Mouse (Mus musculus) heart, embryonic 11.5 days (tissue): ENCODE results near the gene Gm20388. TPM values are rescaled to one million over a fixed set of nuclear protein-coding genes. Genes with fewer than 3 reads are reported as not detected.

Experiments used
- ATAC-seq: fragments of 200-750 bp; cut with Nextera tagmentation; replicated peaks from 2 replicates; pipeline ENCODE4 v1.8.0; 2017; ENCODE audit warnings: moderate library complexity; ENCODE audit not compliant: insufficient number of reproducible peaks, low FRiP score, low TSS enrichment
- H3K27ac ChIP-seq: fragments of 300-500 bp; sonication (generic); 2 replicates; pipeline ENCODE4 v1.5.1; 2014; ENCODE audit warnings: mild to moderate bottlenecking, low read depth, low read length
- H3K27me3 ChIP-seq: fragments of 300-500 bp; sonication (generic); 2 replicates; pipeline ENCODE4 v1.6.1; 2014; ENCODE audit warnings: mild to moderate bottlenecking, low read length, mixed read lengths; ENCODE audit not compliant: control insufficient read depth, insufficient read depth
- H3K36me3 ChIP-seq: fragments of 300-500 bp; sonication (generic); 2 replicates; pipeline ENCODE4 v1.6.1; 2014; ENCODE audit warnings: mild to moderate bottlenecking, low read length, moderate library complexity, mixed read lengths; ENCODE audit not compliant: control insufficient read depth, insufficient read depth
- H3K4me1 ChIP-seq: fragments of 300-500 bp; sonication (generic); 2 replicates; pipeline ENCODE4 v1.6.1; 2014; ENCODE audit warnings: low read length; ENCODE audit not compliant: control insufficient read depth, insufficient read depth
- H3K4me2 ChIP-seq: fragments of 300-500 bp; sonication (generic); 2 replicates; pipeline ENCODE4 v1.6.1; 2014; ENCODE audit warnings: mild to moderate bottlenecking, moderate library complexity
- H3K4me3 ChIP-seq: fragments of 300-500 bp; sonication (generic); 2 replicates; pipeline ENCODE4 v1.5.1; 2014; ENCODE audit warnings: low read depth, low read length
- H3K9ac ChIP-seq: fragments of 300-500 bp; sonication (generic); 2 replicates; pipeline ENCODE4 v1.6.1; 2014; ENCODE audit warnings: mild to moderate bottlenecking, low read depth, low read length, moderate library complexity
- H3K9me3 ChIP-seq: fragments of 300-500 bp; sonication (generic); replicated peaks from 2 replicates; pipeline ENCODE4 v1.6.1; 2016; ENCODE audit warnings: low read length; ENCODE audit not compliant: control insufficient read depth
- WGBS: fragments of 180-500 bp; shearing (Covaris S2); extraction: QIAGEN DNeasy Blood & Tissue Kit; methylation state at CpG from one replicate; pipeline ENCODE4 v1.1.7; 2014; ENCODE audit not compliant: insufficient replicate concordance; 5-methylcytosine and 5-hydroxymethylcytosine counted together
- polyA plus RNA-seq: library from polyadenylated mRNA; unstranded; fragments of >200 nt; fragmentation: Nextera tagmentation; extraction: Ambion mirVana; gene quantifications from 2 replicates; pipeline ENCODE4 v1.2.1, GENCODE M21; 2014

Gm20388 gene
- polyA plus RNA-seq, 1 experiment from 2014 or later, result 6.4 TPM

DNA sequence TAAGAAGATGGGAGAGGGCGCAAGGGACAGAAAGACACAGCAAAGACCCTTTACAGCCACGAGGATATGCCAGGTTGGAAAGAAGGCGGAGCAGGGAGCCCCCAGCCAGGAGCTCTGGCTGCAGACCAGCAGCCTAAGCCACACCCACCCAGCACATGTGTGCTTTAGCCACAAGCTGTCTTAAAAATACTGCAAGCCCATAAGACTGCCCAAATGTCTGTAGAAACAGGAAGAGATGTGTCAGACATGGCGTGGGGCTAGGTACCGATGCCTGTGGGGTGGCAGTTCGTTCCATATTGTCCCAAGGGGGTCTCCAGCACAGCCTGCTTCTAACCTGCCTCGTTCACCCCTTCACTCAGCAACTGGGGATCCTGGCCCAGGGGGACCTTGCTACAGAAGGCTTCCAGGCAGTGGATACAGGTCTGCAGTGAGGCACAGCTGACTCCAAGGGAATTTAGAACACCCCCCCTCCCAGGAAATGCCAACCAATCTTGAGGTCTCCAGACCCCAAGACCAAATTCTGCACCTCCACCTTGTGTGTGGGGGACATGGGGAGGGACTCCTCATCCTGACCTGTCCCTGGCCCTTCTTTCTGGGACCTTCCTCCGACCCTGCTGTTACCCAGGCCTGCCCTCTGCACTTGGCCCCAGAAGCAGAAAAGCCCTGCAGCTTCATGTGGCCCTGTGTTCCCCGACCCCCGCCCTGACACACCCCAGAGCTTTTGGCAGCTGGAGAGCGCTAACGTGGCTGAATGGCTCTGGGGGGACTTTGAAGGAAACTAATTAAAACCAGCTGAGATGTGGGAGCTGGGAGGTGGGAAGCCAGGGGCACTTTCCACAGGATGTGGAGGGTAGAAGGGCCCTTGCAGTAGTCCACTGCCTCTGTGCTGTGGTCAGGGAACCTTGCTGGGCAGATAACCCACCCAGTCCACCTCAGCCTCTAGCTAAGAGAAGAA, 2335.9 kb downstream of the Gm20388 start:
- 47% methylated on average over 12 of the region's 12 CpGs for WGBS
- Histone ChIP-seq H3K4me1 (peaks cover 15% of the 10 kb centered on the region), H3K9me3 (no peaks in the 10 kb centered on the region), H3K27ac (no peak overlapping the region), H3K4me2 (no peak overlapping the region), H3K9ac (no peak overlapping the region), H3K4me3 (no peak overlapping the region), H3K27me3 (0 out of 2 replicates have a peak, but pooled peaks cover 2% of the 10 kb centered on the region), H3K36me3 (no peaks in the 10 kb centered on the region)
- no peak for ATAC-seq

DNA sequence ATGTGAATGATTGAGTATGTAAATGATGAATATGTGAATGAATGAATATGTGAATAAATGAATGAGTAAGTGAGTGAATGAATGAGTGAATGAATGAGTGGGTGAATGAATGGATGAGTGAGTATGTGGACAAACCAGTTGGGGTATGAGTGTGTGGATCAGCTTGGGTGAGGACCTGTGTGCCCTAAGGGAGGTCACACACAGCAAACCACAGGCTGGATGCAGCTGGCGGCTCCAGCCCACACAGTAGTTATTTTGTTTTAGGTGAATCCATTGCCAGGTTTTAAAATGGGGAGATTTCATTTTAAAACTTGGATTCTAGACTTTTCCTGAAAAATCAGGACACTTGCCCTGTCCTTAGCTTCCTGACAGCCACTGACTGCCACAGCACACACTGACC, 2341.1 kb downstream of the Gm20388 start:
- Histone ChIP-seq H3K4me3 (no peak overlapping the region), H3K9me3 (no peaks in the 10 kb centered on the region), H3K9ac (no peak overlapping the region), H3K4me2 (no peak overlapping the region), H3K4me1 (peaks cover 6% of the 10 kb centered on the region), H3K36me3 (no peaks in the 10 kb centered on the region; the same call in 1 of the 2 replicates), H3K27ac (no peak overlapping the region), H3K27me3 (peaks cover 5% of the 10 kb centered on the region; the same call in 1 of the 2 replicates)
- ATAC-seq, result no peak
- 75% methylated on average over 1 of the region's 1 CpGs for WGBS

DNA sequence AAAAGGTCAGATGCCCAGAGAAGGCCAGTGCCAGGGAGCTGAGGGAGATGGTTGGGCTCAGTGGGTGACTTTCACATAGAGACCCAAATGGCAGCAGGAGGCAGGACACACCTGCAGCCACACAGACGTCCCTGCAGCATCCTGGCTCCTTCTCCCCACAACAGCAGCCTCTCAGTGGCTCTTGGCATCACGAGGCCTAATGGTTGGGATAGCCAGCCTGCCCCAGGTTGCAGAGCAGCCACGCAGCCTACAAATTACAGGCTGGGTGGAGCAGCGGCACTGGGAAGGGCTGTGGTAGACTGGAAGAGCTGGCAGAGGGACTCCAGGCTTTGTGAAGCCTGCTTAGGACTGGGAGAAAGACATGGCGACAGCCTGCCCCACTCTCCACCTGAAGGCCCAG, 2341.7 kb downstream of the Gm20388 start:
- Histone ChIP-seq H3K27ac (no peak overlapping the region), H3K27me3 (peaks cover 5% of the 10 kb centered on the region; the same call in 1 of the 2 replicates), H3K4me3 (no peak overlapping the region), H3K4me2 (no peak overlapping the region), H3K4me1 (peaks cover 6% of the 10 kb centered on the region), H3K36me3 (no peaks in the 10 kb centered on the region; the same call in 1 of the 2 replicates), H3K9me3 (no peaks in the 10 kb centered on the region), H3K9ac (no peak overlapping the region)
- ATAC-seq, result no peak
- 63% methylated on average over 5 of the region's 5 CpGs for WGBS

DNA sequence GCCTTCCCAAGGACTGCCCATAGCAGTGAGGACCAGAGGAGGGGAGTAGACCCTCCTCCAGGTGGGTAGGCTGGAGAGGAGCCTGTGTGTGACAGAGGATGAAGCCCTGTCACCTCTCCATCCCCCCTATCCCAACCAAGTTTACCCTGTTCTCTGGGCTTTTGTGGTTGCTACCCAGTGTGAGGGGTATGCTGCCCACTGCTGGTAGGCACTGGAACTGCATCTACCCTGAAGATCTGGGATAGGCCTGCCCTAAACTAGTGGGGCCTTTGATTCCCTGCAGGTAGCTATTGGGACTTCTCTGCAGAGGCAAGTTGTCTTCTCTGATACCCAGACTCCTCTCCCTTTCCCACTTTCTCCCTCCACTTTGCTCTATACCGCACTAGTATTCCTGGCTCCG, 2348.7 kb downstream of the Gm20388 start:
- H3K27me3 ChIP-seq, result peaks cover 31% of the 10 kb centered on the region
- no peak for ATAC-seq
- H3K27ac ChIP-seq, result no peak overlapping the region
- no peak overlapping the region for H3K9ac ChIP-seq
- H3K4me3 ChIP-seq, result no peak overlapping the region
- H3K36me3 ChIP-seq, result no peaks in the 10 kb centered on the region; the same call in 1 of the 2 replicates
- no peaks in the 10 kb centered on the region for H3K9me3 ChIP-seq
- WGBS, result 49% methylated on average over 2 of the region's 2 CpGs
- peaks cover 6% of the 10 kb centered on the region for H3K4me1 ChIP-seq
- no peak overlapping the region for H3K4me2 ChIP-seq

DNA sequence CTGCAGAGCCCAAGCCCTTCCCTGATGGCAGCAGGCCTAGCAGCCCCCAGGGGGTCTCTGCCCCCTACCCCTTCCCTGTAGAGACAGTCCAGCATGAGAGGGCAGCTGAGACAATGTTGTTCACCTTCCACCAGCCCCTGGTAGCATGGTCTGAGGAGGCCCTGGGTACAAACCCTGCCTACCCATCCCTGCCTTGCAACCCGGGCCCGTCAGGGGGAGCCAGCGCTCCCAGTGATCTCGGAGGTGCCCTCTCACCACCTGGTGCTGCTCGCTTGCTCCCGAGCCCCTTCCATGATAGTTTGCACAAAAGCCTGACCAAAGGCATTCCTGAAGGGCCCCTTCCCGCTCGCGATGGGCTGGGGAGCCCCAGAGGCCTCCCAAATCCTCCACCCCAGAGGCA, 2350.1 kb downstream of the Gm20388 start:
- H3K4me1 ChIP-seq, result peaks cover 3% of the 10 kb centered on the region
- no peak overlapping the region for H3K4me2 ChIP-seq
- WGBS, result 57% methylated on average over 9 of the region's 9 CpGs
- H3K4me3 ChIP-seq, result no peak overlapping the region
- no peak overlapping the region for H3K27ac ChIP-seq
- no peaks in the 10 kb centered on the region; the same call in 1 of the 2 replicates for H3K36me3 ChIP-seq
- H3K9me3 ChIP-seq, result no peaks in the 10 kb centered on the region
- H3K9ac ChIP-seq, result no peak overlapping the region
- peaks cover 33% of the 10 kb centered on the region for H3K27me3 ChIP-seq
- no peak for ATAC-seq

DNA sequence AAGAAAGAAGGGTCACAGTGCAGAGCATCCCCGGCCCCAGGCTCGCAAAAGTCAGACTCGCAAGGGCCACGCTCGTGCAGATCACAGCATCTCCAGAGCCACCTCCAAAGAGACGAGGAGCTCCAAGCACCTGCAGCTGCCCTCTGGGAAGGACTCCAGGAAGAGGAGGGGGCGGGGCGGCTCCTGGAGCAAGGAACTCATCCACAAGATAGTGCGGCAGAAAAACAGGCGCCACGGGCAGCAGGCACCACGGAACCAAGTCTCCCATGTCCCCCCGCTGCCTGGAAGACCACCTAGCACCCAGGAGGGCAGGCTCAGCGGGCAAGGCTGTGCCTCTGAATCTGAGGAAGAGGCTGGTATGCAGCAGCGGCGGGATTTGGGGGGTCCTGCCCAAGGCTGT, 2352.2 kb downstream of the Gm20388 start:
- H3K4me1 ChIP-seq, result no peaks in the 10 kb centered on the region; the same call in 1 of the 2 replicates
- no peaks in the 10 kb centered on the region for H3K36me3 ChIP-seq
- no peak overlapping the region for H3K9ac ChIP-seq
- H3K27ac ChIP-seq, result no peak overlapping the region
- no peak for ATAC-seq
- WGBS, result 55% methylated on average over 16 of the region's 16 CpGs
- H3K27me3 ChIP-seq, result peaks cover 37% of the 10 kb centered on the region
- no peak overlapping the region for H3K4me3 ChIP-seq
- no peaks in the 10 kb centered on the region for H3K9me3 ChIP-seq
- no peak overlapping the region for H3K4me2 ChIP-seq

DNA sequence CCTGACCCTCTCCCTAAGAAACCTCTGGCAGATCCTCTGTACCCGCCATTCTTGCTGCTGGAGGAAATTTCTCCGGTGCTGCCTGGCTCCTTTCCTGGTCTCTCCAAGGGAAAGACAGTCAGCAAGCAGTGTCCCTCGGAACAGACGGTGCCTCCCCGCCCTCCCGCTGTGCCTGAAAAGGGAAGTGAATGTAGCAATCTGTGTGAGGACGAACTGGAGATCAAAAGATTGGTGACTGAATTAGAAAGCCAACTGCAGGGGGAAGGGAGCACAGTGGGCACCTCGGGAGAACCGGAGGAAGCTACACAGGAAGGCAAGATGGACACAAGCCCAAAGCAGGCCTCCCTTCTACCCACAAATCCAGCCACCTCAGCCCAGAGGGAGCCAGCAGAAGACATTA, 2353.6 kb downstream of the Gm20388 start:
- no peak for ATAC-seq
- H3K27ac ChIP-seq, result no peak overlapping the region
- no peak overlapping the region for H3K4me2 ChIP-seq
- no peaks in the 10 kb centered on the region for H3K36me3 ChIP-seq
- peaks cover 5% of the 10 kb centered on the region for H3K4me1 ChIP-seq
- no peak overlapping the region for H3K9ac ChIP-seq
- peaks cover 40% of the 10 kb centered on the region for H3K27me3 ChIP-seq
- whole genome bisulfite sequencing, result 33% methylated on average over 9 of the region's 9 CpGs
- H3K4me3 ChIP-seq, result no peak overlapping the region
- no peaks in the 10 kb centered on the region for H3K9me3 ChIP-seq

DNA sequence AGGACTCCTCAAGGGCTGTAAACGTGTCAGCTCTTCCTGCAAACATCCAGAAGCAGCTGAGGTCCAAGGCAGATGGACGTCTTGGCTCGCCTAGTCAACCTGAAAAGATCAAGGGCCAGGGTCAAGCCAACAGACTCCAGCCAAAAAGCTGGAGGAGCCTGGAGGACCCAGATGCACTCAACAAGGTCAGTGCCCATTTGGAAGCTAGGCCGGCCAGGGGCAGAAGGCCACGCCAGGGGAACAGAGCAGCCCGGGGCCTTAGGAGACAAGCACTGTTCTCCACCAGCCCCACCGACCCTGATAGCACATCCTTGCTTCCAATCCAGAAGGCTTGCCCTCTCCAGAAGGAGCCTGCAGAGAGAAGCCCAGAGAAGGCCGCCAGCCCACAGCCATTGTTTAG, 2354.9 kb downstream of the Gm20388 start:
- WGBS, result 78% methylated on average over 8 of the region's 8 CpGs
- no peak for ATAC-seq
- H3K27me3 ChIP-seq, result peaks cover 41% of the 10 kb centered on the region

More for the DNA sequence above, 2354.9 kb downstream of the Gm20388 start:
- Histone ChIP-seq H3K36me3 (no peaks in the 10 kb centered on the region), H3K4me2 (no peak overlapping the region), H3K9me3 (no peaks in the 10 kb centered on the region), H3K27ac (no peak overlapping the region), H3K4me1 (peaks cover 5% of the 10 kb centered on the region), H3K4me3 (no peak overlapping the region), H3K9ac (no peak overlapping the region)
